Mouse (Mus musculus) spleen, postnatal 0 days (tissue): ENCODE measurements around the gene Exoc5. TPM values are rescaled to one million over a fixed set of nuclear protein-coding genes. Genes with fewer than 3 reads are reported as not detected.

ENCODE experiments used
- polyA plus RNA-seq: library from polyadenylated mRNA; unstranded; fragments of >200 nt; fragmentation: Nextera tagmentation; extraction: Ambion mirVana; gene quantifications from 2 replicates; pipeline ENCODE4 v1.2.1, GENCODE M21; 2015

Gene Exoc5
- 24.0 and 24.1 TPM in 2 replicates for polyA plus RNA-seq

GRCm38 (mm10) chr14:49066274-49066823, at the start of gene Exoc5:
TSS of gene Exoc5 (minus strand) at chr14:49066653.

DNA sequence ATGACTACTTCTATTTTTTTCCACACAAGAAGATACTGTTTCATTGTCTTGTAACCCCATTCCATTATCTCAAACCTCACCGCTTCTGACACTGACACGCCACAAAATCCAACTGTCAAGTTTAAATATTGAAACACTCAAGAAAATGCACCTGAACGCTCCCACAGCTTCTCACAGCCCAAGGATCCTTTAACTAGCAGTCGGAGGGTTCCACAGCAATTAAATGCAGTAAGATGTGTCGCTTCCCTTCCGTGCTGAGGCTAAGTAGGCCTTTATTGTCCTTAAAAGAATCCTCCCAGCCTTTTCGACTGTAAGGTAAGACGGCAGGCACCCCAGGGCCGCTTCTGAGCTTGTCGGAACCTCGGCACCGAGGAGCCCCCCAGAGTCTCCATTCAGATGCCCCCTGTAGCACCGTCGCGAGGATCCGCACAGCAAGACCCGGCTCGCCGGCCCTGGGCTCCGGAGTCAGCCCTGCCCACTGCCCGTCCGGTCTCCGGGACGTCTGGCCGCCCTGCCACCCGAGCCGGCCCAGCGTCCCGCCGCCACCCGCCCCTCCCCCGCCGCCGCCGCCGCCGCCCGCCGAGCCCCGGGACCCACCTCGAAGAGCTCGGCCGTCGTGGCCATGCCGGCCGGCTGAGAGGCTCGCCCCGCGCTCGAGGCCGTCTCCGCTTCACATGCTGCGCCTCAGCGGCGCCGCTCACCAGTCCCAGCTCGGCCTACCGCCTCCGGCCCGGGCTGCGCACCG, 752 bp downstream of the Exoc5 start, which contains the start of gene Ap5m1:
Gene Ap5m1 (plus strand): TSS at position 569 of the 745 bp plus-strand sequence.

Other genes starting within 250 kb of the Exoc5 start
- 12.0 and 13.9 TPM in 2 replicates for gene Ap5m1, start 556 bp downstream of the Exoc5 start, polyA plus RNA-seq
- 5.2 and 5.6 TPM in 2 replicates for gene Naa30, start 105.6 kb upstream of the Exoc5 start, polyA plus RNA-seq
- gene ccdc198, start 178.8 kb upstream of the Exoc5 start, polyA plus RNA-seq, result 0.17 TPM in 2 replicates